Mouse (Mus musculus) left cerebral cortex, postnatal 14 days (tissue): Measurements from ENCODE around the gene Cgn. TPM values are rescaled to one million over a fixed set of nuclear protein-coding genes. Genes with fewer than 3 reads are reported as not detected.

Experiments
- DNase-seq, 2 experiments: peaks; one replicate each; pipeline ENCODE4 v3.0.0; 2021 to 2022; ENCODE audit warnings: low spot score in 2 of 2, mixed read lengths in 1 of 2
- intact Hi-C: fragments of 180-260 bp; cut with DNase I; formaldehyde crosslinking; loops from one replicate; pipeline ENCODE4 v1.15.1; 2025
- long read RNA-seq, 2 experiments: library from polyadenylated mRNA; stranded (forward); transcript quantifications; one replicate each; pipeline ENCODE4 v2.0.0; 2021
- total RNA-seq, 2 experiments: library from RNA; stranded (reverse); gene quantifications; 2 replicates each; pipeline ENCODE4 v1.2.3; 2021

Cgn gene
- total RNA-seq: 1 to 10 TPM; 3.9 to 4.5 TPM
- long read RNA-seq, experiment 1, full-length matches to known transcripts: 1 of 1 reads
- long read RNA-seq, experiment 1, partial matches to known transcripts: 0 of 1 reads
- long read RNA-seq, experiment 1, other reads (novel, unspliced or antisense): 0 of 1 reads
- long read RNA-seq, experiment 2, full-length matches to known transcripts: 1 of 3 reads
- long read RNA-seq, experiment 2, partial matches to known transcripts: 1 of 3 reads
- long read RNA-seq, experiment 2, other reads (novel, unspliced or antisense): 1 of 3 reads

DNA sequence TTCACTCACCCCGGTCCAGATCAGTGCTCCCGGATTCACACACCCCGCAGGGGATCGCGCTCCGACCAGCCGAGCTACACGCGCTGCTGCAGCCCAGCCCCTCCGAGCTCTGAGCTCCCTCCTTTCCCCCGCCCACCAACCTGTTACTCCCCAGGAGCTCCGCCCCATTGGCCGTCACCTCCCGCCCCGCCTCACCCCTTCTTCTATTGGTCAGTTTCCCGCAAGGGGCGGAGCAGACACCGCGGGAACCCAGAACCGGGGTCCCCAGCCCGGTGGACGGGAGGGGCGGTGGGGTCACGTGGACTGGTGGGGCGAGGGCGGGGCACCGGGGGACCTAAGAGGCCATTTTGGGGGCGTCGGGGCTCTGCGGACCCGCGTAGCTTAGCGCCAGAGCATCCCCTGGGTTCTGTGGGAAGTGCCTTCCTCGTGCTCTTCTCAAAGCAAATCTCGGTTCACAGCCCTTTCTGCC is at the start of gene Cgn:
Cgn (minus strand) TSS at position 126 of the 469 bp plus-strand sequence.
- intact Hi-C loops: loop anchor here (5.0 kb wide), 1 partner anchor 51 kb away; the partner anchor contains the start of gene Pogz
- peak; percentile 94 to 96 for DNase-seq

DNA sequence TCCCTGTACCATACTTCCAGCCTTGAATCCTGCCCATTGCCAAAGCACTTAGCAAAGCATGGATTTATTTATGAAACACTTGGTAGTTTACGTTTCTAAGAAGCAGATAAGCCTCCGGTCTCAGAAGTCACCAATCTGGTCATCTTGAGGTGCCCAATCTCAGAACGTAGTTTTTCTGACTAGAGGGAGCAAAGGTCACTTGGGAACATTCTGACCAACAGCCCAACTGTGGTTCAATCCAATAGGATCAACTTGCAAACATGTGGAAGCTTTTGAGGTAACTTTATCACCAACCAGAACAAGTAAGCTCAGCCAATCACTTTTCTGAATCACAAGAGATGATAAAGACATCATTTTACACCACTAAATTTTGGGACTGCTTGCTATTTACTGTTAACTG is 49.1 kb upstream of the Cgn start:
- DNase-seq: no peak
- intact Hi-C loops: loop anchor here (5.0 kb wide), 2 partner anchors 48 to 253 kb away; partner anchors contain the start of genes Cgn and Snx27

DNA sequence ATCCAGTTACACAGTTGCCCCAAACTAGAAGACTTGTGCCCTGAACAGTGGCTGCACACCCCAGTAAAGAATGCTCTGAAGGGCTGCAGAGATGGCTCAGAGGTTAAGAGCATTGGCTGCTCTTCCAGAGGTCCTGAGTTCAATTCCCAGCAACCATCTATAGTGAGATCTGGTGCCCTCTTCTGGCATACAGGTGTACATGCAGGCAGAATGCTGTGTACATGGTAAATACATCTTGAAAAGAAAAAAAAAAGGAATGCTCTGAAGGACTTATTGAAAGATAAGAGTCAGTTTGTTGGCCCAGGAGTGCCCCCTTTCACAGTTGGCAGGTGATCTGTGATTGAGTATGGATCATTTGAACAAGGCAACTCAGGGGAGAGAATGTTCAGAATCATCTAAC is 47.1 kb upstream of the Cgn start:
- intact Hi-C loops: no loop called here
- no peak for DNase-seq

DNA sequence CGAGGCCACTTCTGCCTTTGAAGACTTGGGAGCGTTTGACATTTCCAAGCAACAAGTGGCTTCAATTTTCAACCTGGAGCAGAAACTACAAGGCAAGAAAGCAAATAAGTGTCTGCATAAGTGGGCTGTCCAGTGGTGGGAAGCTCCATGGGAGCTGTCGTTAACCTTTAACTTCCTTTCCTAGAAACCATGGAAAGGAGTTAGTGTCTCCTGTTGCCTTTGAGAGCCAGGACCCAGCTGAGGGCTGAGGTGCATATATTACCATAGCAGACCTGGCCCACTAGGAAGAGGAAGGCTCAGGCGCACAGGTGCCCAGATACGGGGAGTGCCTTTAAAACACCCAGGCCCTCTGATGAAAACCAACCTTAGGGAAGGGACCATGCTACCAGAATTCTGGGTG is 46.4 kb upstream of the Cgn start:
- DNase-seq: no peak
- intact Hi-C loops: no loop called here

DNA sequence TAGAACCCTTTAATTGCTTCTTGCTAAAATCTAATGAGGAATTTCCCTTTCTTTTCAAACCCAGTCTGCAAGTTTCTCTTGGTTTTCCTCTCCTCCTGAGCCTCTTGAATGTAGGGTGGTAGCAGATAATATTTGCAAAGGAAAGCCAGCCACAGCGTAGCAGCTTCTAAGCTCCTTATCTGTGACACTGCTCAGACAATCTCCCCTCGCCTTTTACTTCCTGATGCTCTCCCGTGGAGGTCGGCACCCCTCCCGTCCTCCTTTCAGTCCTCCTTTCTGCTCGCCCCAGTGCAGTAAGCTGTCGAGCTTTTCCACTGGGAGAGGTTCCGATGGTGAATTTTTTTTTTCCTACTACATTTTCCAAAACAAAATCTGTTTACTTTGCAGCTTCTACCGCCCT is 45.8 kb upstream of the Cgn start:
- no peak for DNase-seq
- intact Hi-C loops: no loop called here

DNA sequence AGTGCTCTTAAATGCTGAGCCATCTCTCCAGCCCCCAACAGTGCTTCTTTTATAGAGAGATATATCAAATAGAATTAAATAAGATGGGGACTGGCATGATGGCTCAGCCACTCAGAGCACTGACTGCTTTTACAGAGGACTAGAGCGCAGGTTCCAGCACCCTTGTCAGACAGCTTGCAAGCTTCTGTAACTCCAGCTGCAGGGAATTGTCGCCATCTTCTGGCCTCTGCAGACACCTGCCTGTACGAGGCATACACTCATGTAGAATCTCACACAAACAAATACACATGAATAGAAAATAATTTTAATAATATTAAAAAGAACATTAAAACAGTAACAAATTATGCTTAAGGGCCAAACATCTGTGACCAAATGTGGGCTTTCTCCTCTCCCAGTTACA is 37.8 kb upstream of the Cgn start:
- DNase-seq: no peak
- intact Hi-C loops: no loop called here

DNA sequence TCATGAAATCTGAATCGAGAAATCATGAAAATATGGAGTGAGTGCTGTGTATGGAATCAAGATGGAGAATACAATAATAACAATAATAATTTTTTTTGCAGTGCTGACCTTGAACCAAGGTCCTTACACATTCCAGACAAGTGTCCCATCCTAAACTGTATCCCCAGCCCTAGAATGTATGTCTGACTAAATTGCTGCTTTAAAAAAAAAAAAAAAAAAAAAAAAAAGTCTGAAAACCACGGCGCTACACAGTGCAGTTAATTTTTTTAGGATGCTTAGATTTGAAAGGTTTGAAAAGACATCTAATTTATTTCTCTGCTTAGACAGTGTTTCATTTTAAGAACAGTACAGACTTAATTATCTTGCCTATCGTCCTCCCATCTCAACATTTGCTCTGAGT is 35.8 kb upstream of the Cgn start:
- intact Hi-C loops: no loop called here
- no peak for DNase-seq

DNA sequence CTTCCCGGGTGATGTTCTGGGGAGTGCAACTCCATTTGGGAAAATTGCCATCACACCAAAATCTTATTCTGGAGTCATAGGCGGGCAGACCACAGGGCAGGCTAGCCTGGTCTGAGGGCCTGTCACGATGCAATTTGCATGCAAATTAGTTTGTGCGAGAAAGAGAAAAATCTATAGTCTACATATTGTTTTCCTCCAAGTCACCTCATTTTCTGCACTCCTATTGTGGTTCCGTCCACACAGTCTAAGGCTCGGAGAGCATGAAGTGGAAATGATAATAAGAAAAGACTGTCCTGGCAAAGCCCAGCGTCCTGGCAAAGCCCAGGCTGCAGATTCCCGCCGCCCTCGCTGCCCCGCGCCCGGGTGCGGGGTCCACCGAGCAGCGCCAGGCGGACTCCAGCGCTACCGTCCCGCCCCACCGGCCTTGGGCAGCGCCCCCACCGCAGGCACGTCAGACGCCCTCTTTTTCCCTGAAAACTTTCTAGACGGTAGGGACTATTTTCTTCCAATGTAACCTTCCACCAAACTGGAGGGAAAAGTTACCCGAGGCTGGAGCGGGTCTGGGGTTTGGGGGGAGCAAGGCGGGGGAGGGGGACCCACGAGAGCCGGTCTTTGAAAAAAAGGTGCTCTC is 34.8 kb upstream of the Cgn start:
- intact Hi-C loops: loop anchor here (1.0 kb wide), 1 partner anchor 16 kb away; the partner anchor contains the start of gene Pogz
- DNase-seq: peak; percentile 13 to 31

DNA sequence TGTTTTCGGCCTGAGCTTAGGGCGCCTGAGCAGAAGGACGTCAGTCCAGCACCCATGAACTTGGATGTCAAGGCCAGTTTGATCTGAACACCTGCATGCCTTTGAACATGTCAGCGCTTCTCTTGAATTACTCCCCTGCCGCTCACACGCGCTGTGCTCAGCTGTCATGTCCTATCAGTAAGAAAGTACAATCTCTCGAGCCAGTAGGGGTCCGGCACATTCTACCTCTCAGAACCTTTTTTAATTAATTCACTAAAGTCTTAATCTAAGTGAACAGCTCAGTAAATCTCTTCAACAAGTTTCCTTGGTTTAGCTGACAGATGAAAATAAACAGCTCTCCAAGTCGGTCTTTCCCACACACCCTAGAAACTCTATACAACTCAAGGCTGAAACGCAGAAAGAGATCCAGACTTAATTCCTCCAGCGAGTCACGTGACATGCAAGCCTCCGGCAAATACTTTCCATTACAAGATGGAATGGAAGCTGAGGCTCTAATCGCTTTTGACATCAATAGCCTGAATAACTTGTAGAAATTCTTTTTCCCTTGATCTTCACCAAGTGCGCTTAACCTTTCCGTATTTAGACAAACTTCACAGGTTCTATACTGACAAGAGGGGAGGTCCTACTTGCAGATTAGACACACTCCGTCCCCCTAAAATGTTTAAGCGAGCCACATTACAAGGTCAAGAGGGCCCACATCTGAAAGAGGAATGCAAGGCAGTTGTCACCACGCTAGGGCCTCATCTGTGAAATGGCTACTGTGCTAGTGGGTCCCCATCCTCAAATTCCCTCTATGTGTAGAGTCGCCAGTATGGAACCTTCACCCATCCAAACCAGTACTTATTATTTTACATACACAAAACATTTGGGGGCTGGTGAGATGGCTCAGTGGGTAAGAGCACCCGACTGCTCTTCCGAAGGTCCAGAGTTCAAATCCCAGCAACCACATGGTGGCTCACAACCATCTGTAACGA is 33.4 kb upstream of the Cgn start:
- DNase-seq: no peak
- intact Hi-C loops: no loop called here

DNA sequence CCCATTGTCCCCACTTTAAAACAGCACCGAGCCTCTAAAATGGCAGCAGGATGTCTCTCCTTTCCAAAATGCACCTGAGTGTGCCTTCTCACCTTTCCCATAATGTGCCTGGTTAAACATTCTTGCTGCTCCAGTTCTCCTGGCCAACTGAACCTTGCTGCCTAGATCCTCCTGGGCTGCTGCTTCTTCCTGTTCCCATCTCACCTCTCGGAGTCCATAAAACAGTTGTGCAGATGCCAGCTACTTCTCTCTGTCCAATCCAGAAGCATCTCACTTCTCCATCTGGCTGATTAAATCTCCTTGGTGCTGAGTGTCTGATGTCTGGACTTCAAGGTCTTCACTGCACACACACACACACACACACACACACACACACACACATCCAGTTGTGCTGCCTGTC is 31.4 kb upstream of the Cgn start:
- no peak for DNase-seq
- intact Hi-C loops: no loop called here

DNA sequence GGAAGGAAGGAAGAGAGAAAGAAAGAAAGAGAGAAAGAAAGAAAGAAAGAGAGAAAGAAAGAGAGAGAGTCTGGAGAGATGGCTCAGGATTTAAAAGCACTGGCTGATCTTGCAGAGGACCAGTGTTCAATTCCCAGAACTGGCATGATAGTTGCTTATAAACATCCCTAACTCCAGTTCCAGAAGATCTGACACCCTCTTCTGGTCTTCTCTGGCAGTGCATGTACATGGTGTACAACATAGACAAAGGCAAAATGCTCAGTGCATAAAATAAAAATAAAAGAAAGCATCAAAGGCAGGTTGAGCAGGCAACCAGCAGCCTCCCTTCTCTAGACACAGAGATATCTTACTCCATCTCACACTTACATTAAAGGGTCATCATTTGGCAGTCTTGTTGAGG is 29.3 kb upstream of the Cgn start:
- intact Hi-C loops: no loop called here
- no peak for DNase-seq

DNA sequence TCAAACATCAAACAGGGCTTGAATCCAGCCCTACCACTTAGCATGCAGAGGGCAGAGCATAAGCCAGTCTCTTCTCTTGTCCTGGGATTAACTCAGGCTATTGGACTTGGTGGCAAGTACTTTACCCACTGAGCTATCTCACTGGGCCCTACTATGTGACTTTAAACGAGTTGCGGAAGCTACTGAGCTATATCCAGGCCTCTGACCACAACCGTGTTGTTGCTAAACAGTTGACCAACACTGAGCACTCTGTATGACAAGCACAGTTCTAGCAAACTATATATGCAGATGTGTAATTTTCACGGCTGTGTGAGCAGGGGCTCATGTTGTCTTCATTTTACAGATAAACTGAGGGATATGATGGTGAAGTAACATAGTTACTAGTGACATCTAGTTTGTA is 28.4 kb upstream of the Cgn start:
- DNase-seq: no peak
- intact Hi-C loops: no loop called here

DNA sequence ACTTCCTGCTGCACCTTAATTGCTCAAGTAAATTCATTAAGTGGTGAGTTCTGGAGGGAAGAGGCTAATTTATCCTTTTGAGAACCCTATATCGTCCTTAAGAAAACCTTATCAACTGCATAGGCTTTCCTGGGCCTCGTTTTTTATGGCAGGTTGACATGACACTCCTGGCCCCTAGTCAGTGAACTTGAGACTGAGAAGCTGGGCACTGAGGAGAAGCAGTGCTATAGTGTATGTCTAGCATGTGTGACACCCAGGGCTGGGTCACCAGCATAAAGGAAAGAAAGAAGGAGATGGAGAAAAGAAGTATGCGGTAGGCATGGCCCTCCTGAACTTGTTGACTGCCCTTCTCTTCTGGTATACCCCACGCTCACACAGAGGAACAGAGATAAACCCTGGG is 27.8 kb upstream of the Cgn start:
- DNase-seq: no peak
- intact Hi-C loops: no loop called here

DNA sequence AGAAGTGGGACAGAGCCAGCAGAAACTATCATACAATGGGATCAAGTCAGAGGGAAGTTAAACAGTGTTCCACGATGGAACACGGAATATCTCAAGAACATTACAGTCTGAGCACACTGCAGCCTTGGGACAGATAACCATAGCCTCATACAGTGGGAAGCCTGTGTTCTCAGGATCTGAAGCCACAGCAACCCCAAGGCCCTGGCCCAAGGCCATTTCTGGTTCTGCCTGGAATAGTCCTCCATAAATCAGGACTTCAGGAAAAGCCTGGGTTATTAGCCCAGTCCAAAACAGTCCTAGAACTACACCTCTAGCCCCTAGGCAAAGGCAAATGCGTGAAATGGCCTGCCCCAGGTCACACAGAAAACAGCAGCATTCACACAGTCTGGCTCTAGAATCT is 27.4 kb upstream of the Cgn start:
- DNase-seq: no peak
- intact Hi-C loops: no loop called here

DNA sequence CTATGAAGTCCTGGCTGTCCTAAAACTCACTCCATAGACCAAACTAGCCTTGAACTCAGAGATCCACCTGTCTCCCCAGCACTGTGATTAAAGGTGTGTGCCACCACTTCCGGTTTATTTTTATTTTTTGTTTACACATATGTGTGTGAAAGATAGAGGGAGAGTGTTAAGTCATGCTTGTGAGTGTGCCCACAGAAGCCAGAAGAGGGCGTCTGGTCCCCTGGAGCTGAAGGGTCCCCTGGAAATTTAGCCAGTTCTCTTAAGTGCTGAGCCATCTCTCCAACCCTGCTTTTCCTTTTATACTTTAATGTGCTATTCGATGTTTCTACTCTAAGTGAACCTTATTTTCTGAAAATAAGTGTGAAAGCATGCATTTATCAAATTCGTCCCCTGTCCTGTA is 25.3 kb upstream of the Cgn start:
- intact Hi-C loops: no loop called here
- no peak for DNase-seq

DNA sequence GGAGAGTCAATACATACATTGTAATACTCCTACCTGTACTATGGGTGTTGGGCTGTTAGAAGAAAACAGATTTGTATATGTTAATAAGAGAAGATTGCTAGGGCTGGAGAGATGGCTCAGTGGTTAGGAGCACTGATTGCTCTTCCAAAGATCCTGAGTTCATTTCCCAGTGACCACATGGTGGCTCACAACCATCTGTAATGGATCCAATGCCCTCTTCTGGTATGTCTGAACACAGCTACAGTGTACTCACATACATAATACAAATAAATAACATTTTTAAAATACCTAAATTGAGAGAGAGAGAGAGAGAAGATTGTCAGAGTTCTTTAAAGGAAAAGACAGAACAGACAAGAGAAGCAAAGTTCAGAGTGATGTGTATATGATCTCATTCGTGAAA is 22.0 kb upstream of the Cgn start:
- DNase-seq: no peak
- intact Hi-C loops: no loop called here

DNA sequence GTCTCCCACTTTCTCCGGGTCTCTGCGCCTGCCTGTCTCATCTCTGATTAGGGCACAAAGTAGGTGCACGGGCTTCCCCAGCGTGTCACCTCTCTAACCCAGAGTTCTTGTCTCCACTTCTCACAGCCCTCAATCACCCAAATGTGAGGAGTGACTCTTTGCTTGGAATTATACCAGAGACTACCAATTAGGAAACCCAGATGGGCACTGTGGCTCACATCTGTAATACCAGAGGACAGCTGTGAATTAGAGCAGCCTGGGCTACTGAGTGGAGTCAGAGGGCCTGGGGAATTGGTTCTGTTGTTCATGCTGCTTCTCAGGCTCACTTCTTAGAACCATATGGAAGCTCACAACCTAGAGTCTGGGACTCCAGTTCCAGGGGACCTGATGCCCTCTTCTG is 18.7 kb upstream of the Cgn start:
- intact Hi-C loops: no loop called here
- DNase-seq: no peak

DNA sequence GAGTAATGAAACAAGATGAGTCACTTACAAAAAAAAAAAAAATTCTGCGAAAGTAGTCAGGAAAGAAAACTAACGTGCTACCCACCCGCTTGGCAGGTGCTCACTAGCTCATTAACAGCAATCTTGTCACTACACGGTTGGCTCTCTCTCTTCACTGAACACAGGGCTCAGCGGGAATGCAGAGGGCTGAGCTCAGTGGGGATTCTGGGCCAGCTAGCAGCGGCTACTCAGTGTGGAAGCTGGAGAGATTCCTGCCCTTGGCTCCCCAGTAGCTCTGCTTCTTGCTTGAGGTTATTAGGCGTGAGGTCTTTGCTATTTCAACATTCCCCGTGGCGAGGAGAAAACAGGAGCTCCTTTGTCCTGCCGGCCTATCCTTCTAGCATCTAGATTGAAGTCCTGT is 17.9 kb upstream of the Cgn start:
- no peak for DNase-seq
- intact Hi-C loops: no loop called here

DNA sequence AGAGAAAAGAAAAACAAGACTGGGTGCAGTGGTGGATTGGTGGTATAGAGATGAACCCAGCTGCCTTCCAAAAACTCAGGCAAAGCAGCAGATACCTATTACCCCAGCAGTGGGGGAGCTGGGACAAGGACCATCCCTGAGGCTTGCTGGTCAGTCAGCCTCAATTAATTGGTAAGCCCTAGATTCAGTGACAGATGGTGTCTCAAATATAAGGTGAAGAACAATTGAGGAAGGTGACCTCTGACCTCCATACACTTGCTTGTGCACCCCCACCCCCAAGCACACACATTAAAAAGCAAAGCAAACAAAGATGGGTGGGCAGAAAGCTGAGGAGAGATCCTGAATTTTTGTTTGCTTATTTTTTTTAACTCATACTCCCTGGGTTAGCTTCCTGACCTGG is 9.9 kb upstream of the Cgn start:
- intact Hi-C loops: no loop called here
- DNase-seq: no peak

DNA sequence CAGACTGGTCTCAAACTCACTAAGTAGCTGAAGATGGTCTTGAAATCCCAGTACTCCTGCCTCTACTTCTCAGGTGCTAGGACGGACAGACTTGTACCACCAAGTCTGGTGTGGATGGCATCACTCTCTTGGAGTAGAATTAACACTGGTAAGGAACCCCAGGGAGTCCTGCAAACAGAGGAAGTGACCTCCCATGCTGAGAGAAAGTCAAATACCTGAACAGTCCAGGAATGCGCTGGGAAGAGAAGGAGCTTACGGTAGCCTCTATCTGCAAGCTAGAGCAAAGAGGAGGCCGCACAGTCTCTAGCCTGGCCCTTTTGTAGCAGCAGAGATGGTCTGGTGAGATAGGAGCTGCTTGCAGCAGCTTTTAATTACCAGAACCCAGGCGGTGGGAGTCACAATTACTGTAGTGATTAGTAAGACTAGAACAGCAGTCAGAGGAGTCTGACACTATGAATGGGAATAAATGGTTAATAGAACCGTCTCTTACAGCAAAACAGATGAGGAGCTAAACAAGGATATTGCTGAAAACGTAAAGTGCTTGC is 9.4 kb upstream of the Cgn start:
- intact Hi-C loops: no loop called here
- DNase-seq: no peak
